Mouse (Mus musculus) liver, embryonic 12.5 days (tissue): Measurements from ENCODE around the gene Gm45618. TPM values are rescaled to one million over a fixed set of nuclear protein-coding genes. Genes with fewer than 3 reads are reported as not detected.
A peak's percentile ranks its signal among the peaks of the same experiment; 100 is the strongest.

Experiments used
- ATAC-seq: fragments of 200-750 bp; cut with Nextera tagmentation; 2 replicates; pipeline ENCODE4 v1.8.0; 2017; ENCODE audit warnings: moderate number of reproducible peaks, mild to moderate bottlenecking, moderate library complexity
- H3K27ac ChIP-seq: fragments of 300-500 bp; sonication (generic); 2 replicates; pipeline ENCODE4 v1.5.1; 2016; ENCODE audit warnings: mild to moderate bottlenecking
- H3K27me3 ChIP-seq: fragments of 300-500 bp; sonication (generic); replicated peaks from 2 replicates; pipeline ENCODE4 v1.6.1; 2016; ENCODE audit warnings: mild to moderate bottlenecking, moderate library complexity
- H3K36me3 ChIP-seq: fragments of 300-500 bp; sonication (generic); 2 replicates; pipeline ENCODE4 v1.6.1; 2016; ENCODE audit warnings: mild to moderate bottlenecking, moderate library complexity
- H3K4me1 ChIP-seq: fragments of 300-500 bp; sonication (generic); 2 replicates; pipeline ENCODE4 v1.6.1; 2016
- H3K4me2 ChIP-seq: fragments of 300-500 bp; sonication (generic); 2 replicates; pipeline ENCODE4 v1.6.1; 2016; ENCODE audit warnings: mild to moderate bottlenecking, moderate library complexity
- H3K4me3 ChIP-seq: fragments of 300-500 bp; sonication (generic); 2 replicates; pipeline ENCODE4 v1.5.1; 2016; ENCODE audit warnings: mild to moderate bottlenecking, moderate library complexity
- H3K9ac ChIP-seq: fragments of 300-500 bp; sonication (generic); 2 replicates; pipeline ENCODE4 v1.6.1; 2016; ENCODE audit warnings: mild to moderate bottlenecking, moderate library complexity
- H3K9me3 ChIP-seq: fragments of 300-500 bp; sonication (generic); replicated peaks from 2 replicates; pipeline ENCODE4 v1.6.1; 2016; ENCODE audit warnings: mild to moderate bottlenecking, moderate library complexity
- WGBS: fragments of 180-500 bp; shearing (Covaris S2); methylation state at CpG from one replicate; pipeline ENCODE4 v1.1.7; 2016; ENCODE audit not compliant: insufficient replicate concordance; 5-methylcytosine and 5-hydroxymethylcytosine counted together
- polyA plus RNA-seq: library from polyadenylated mRNA; unstranded; fragments of >200 nt; fragmentation: Nextera tagmentation; extraction: Ambion mirVana; gene quantifications from 2 replicates; pipeline ENCODE4 v1.2.1, GENCODE M21; 2016

The Gm45618 gene
- polyA plus RNA-seq, 1 experiment from 2014 or later = not detected

- Histone ChIP-seq H3K9me3 (no peaks in the 10 kb centered on the region), H3K27me3 (peaks cover 99% of the 10 kb centered on the region), H3K27ac (no peak overlapping the region), H3K4me3 (no peak overlapping the region), H3K4me1 (peaks cover 30% of the 10 kb centered on the region), H3K9ac (no peak overlapping the region), H3K36me3 (peaks cover 52% of the 10 kb centered on the region), H3K4me2 (no peak overlapping the region)
- no peak for ATAC-seq
- 47% methylated on average over 2 of the region's 2 CpGs for WGBS
These were observed 39.7 kb downstream of the Gm45618 start for GRCm38 (mm10) chr7:142080876-142081275.

GRCm38 (mm10) chr7:142079365-142079764, 41.2 kb downstream of the Gm45618 start:
- WGBS = 36% methylated on average over 5 of the region's 5 CpGs
- H3K36me3 ChIP-seq = peaks cover 37% of the 10 kb centered on the region
- peaks cover 15% of the 10 kb centered on the region for H3K4me1 ChIP-seq
- no peak overlapping the region for H3K4me3 ChIP-seq
- no peak overlapping the region for H3K27ac ChIP-seq
- no peaks in the 10 kb centered on the region for H3K9me3 ChIP-seq
- ATAC-seq = no peak
- H3K9ac ChIP-seq = no peak overlapping the region
- H3K4me2 ChIP-seq = no peak overlapping the region
- H3K27me3 ChIP-seq = peaks cover 99% of the 10 kb centered on the region

GRCm38 (mm10) chr7:142077138-142077537, 43.4 kb downstream of the Gm45618 start:
- peaks cover 84% of the 10 kb centered on the region for H3K27me3 ChIP-seq
- ATAC-seq = no peak

GRCm38 (mm10) chr7:142074146-142074886, 46.2 kb downstream of the Gm45618 start:
- ATAC-seq = no peak
- no peaks in the 10 kb centered on the region for H3K36me3 ChIP-seq
- 52% methylated on average over 8 of the region's 8 CpGs for WGBS
- no peak overlapping the region for H3K9ac ChIP-seq
- H3K27me3 ChIP-seq = peaks cover 79% of the 10 kb centered on the region
- no peak overlapping the region for H3K4me3 ChIP-seq
- H3K27ac ChIP-seq = no peak overlapping the region
- H3K9me3 ChIP-seq = no peaks in the 10 kb centered on the region
- H3K4me1 ChIP-seq = peaks cover 5% of the 10 kb centered on the region; the same call in 1 of the 2 replicates
- H3K4me2 ChIP-seq = no peak overlapping the region

More at GRCm38 (mm10) chr7:142077138-142077537, 43.4 kb downstream of the Gm45618 start:
- WGBS = 43% methylated on average over 3 of the region's 3 CpGs
- H3K4me3 ChIP-seq = no peak overlapping the region
- H3K9ac ChIP-seq = no peak overlapping the region
- H3K9me3 ChIP-seq = no peaks in the 10 kb centered on the region
- H3K4me1 ChIP-seq = peaks cover 5% of the 10 kb centered on the region
- H3K27ac ChIP-seq = no peak overlapping the region
- H3K4me2 ChIP-seq = no peak overlapping the region
- H3K36me3 ChIP-seq = peaks cover 14% of the 10 kb centered on the region

GRCm38 (mm10) chr7:142071717-142072116, 48.8 kb downstream of the Gm45618 start:
- no peak for ATAC-seq
- H3K27me3 ChIP-seq = peaks cover 79% of the 10 kb centered on the region
- H3K4me3 ChIP-seq = no peak overlapping the region
- H3K4me2 ChIP-seq = no peak overlapping the region
- H3K36me3 ChIP-seq = no peaks in the 10 kb centered on the region
- no peaks in the 10 kb centered on the region for H3K9me3 ChIP-seq
- H3K27ac ChIP-seq = no peak overlapping the region
- peaks cover 5% of the 10 kb centered on the region; the same call in 1 of the 2 replicates for H3K4me1 ChIP-seq
- H3K9ac ChIP-seq = no peak overlapping the region

GRCm38 (mm10) chr7:142071212-142071578, 49.3 kb downstream of the Gm45618 start:
- peak overlapping the region; percentile 34 for H3K4me2 ChIP-seq
- no peak overlapping the region for H3K4me3 ChIP-seq
- H3K36me3 ChIP-seq = no peaks in the 10 kb centered on the region
- H3K4me1 ChIP-seq = peaks cover 5% of the 10 kb centered on the region; the same call in 1 of the 2 replicates
- H3K9me3 ChIP-seq = no peaks in the 10 kb centered on the region
- peak; percentile 73 for ATAC-seq
- 12% methylated on average over 9 of the region's 10 CpGs for WGBS
- H3K27me3 ChIP-seq = peaks cover 78% of the 10 kb centered on the region
- H3K27ac ChIP-seq = no peak overlapping the region
- no peak overlapping the region for H3K9ac ChIP-seq

GRCm38 (mm10) chr7:142070458-142071211, 49.9 kb downstream of the Gm45618 start:
- peak; percentile 89 for ATAC-seq
- H3K9me3 ChIP-seq = no peaks in the 10 kb centered on the region
- H3K27ac ChIP-seq = no peak overlapping the region
- no peak overlapping the region for H3K9ac ChIP-seq
- 16% methylated on average over 13 of the region's 13 CpGs for WGBS
- peaks cover 77% of the 10 kb centered on the region for H3K27me3 ChIP-seq
- H3K4me2 ChIP-seq = peak overlapping the region; percentile 34
- no peaks in the 10 kb centered on the region for H3K36me3 ChIP-seq
- H3K4me3 ChIP-seq = no peak overlapping the region
- peaks cover 5% of the 10 kb centered on the region; the same call in 1 of the 2 replicates for H3K4me1 ChIP-seq

Other genes starting within 250 kb of the Gm45618 start
- gene Tollip, start 202.2 kb downstream of the Gm45618 start, polyA plus RNA-seq = 30.9 and 31.0 TPM in 2 replicates
- gene Brsk2, start 171.0 kb downstream of the Gm45618 start, polyA plus RNA-seq = 0.23 and 0.33 TPM in 2 replicates
- gene Mob2, start 59.7 kb downstream of the Gm45618 start, polyA plus RNA-seq = 62.9 and 64.6 TPM in 2 replicates
- gene Dusp8, start 24.9 kb downstream of the Gm45618 start, polyA plus RNA-seq = 7.4 and 7.5 TPM in 2 replicates
- gene Gm39115, start 15.3 kb upstream of the Gm45618 start, polyA plus RNA-seq = not detected in 2 replicates
- not detected in 2 replicates for gene Gm45337, start 23.9 kb upstream of the Gm45618 start, polyA plus RNA-seq
- not detected in 2 replicates for gene Gm29735, start 36.4 kb upstream of the Gm45618 start, polyA plus RNA-seq
- gene Gm4553, start 45.0 kb upstream of the Gm45618 start, polyA plus RNA-seq = not detected in 2 replicates
- gene Krtap5-2, start 55.3 kb upstream of the Gm45618 start, polyA plus RNA-seq = not detected in 2 replicates
- gene Gm10153, start 69.7 kb upstream of the Gm45618 start, polyA plus RNA-seq = not detected in 2 replicates
- not detected in 2 replicates for gene Krtap5-3, start 80.6 kb upstream of the Gm45618 start, polyA plus RNA-seq
- gene Gm7579, start 91.1 kb upstream of the Gm45618 start, polyA plus RNA-seq = not detected in 2 replicates
- not detected in 2 replicates for gene Krtap5-5, start 109.2 kb upstream of the Gm45618 start, polyA plus RNA-seq
- gene Gm40460, start 120.3 kb upstream of the Gm45618 start, polyA plus RNA-seq = not detected in 2 replicates
- not detected in 2 replicates for gene Gm2431, start 137.6 kb upstream of the Gm45618 start, polyA plus RNA-seq
- gene Gm4559, start 153.6 kb upstream of the Gm45618 start, polyA plus RNA-seq = not detected in 2 replicates
- gene Krtap5-1, start 176.4 kb upstream of the Gm45618 start, polyA plus RNA-seq = not detected in 2 replicates
- not detected in 2 replicates for gene Krtap5-4, start 182.8 kb upstream of the Gm45618 start, polyA plus RNA-seq